Mouse (Mus musculus) CH12.LX (cell line): ENCODE data around the gene Atxn10. TPM values are rescaled to one million over a fixed set of nuclear protein-coding genes. Genes with fewer than 3 reads are reported as not detected.

Source experiments
- DNase-seq: peaks from one replicate; pipeline ENCODE4 v3.0.0-alpha.2; 2013; ENCODE audit errors: extremely low read depth
- H3K27ac ChIP-seq: 2 replicates; pipeline ENCODE4 v1.5.1; 2012; ENCODE audit warnings: low read depth, mild to moderate bottlenecking, control low read depth, moderate library complexity; ENCODE audit not compliant: insufficient read depth
- H3K27me3 ChIP-seq: replicated peaks from 2 replicates; pipeline ENCODE3; 2012; ENCODE audit warnings: inconsistent platforms
- H3K36me3 ChIP-seq, 2 experiments: replicated peaks in 1 of 2; 2 replicates each; pipeline versions ENCODE3 to v1.6.1; 2012; ENCODE audit warnings: inconsistent platforms in 1 of 2, low read length in 1 of 2, mild to moderate bottlenecking in 1 of 2, mixed read lengths in 1 of 2, moderate library complexity in 1 of 2; ENCODE audit not compliant: control insufficient read depth in 1 of 2, insufficient read depth in 1 of 2
- H3K4me1 ChIP-seq, 2 experiments: 2 replicates each; pipeline ENCODE4 v1.6.1; 2012; ENCODE audit warnings: inconsistent platforms in 1 of 2, moderate library complexity in 1 of 2; ENCODE audit not compliant: insufficient read depth in 2 of 2, control insufficient read depth in 1 of 2
- H3K4me2 ChIP-seq: 2 replicates; pipeline ENCODE4 v1.6.1; 2012; ENCODE audit warnings: low read depth, mild to moderate bottlenecking, control low read depth; ENCODE audit not compliant: poor library complexity, insufficient read depth, severe bottlenecking
- H3K4me3 ChIP-seq, 3 experiments: fragments of 150-350 bp in 1 of 3; sonication (generic) in 1 of 3; replicated peaks in 1 of 3; 2 replicates each; pipeline versions ENCODE3 to v1.5.1; 2011 to 2012; ENCODE audit warnings: low read depth in 2 of 3, low read length in 2 of 3, mild to moderate bottlenecking in 2 of 3, moderate library complexity in 2 of 3, control low read depth in 1 of 3, improper control_type of control experiment in 1 of 3, inconsistent platforms in 1 of 3, mixed read lengths in 1 of 3; ENCODE audit not compliant: poor library complexity in 1 of 3
- H3K79me2 ChIP-seq: replicated peaks from 2 replicates; pipeline ENCODE4 v1.6.1; 2012; ENCODE audit warnings: mild to moderate bottlenecking, moderate library complexity; ENCODE audit not compliant: control insufficient read depth, poor library complexity, insufficient read depth, severe bottlenecking; ENCODE audit errors: extremely low read depth
- H3K9ac ChIP-seq: 2 replicates; pipeline ENCODE4 v1.6.1; 2012; ENCODE audit warnings: low read depth, mild to moderate bottlenecking, control low read depth, moderate library complexity; ENCODE audit not compliant: insufficient read depth
- H3K9me3 ChIP-seq: replicated peaks from 2 replicates; pipeline ENCODE3; 2012; ENCODE audit warnings: low read length, inconsistent platforms, mixed read lengths
- BHLHE40 ChIP-seq: IDR thresholded peaks from 2 replicates; pipeline ENCODE4 v1.6.1; 2011; ENCODE audit warnings: mild to moderate bottlenecking, low read depth, low read length, improper control_type of control experiment
- CHD1 ChIP-seq: IDR thresholded peaks from 2 replicates; pipeline ENCODE4 v1.6.1; 2012; ENCODE audit warnings: low read depth, low read length, improper control_type of control experiment, inconsistent platforms
- IRF4 ChIP-seq: IDR thresholded peaks from 2 replicates; pipeline ENCODE4 v1.6.1; 2014; ENCODE audit warnings: low read depth, mild to moderate bottlenecking, inconsistent platforms, low read length, improper control_type of control experiment
- JUN ChIP-seq: IDR thresholded peaks from 2 replicates; pipeline ENCODE4 v1.6.1; 2011; ENCODE audit warnings: low read depth, mild to moderate bottlenecking, low read length, improper control_type of control experiment, moderate library complexity; ENCODE audit not compliant: insufficient read depth
- MAFK ChIP-seq: IDR thresholded peaks from 2 replicates; pipeline ENCODE4 v1.6.1; 2011; ENCODE audit warnings: low read length, improper control_type of control experiment; ENCODE audit not compliant: insufficient replicate concordance
- MAX ChIP-seq: IDR thresholded peaks from 2 replicates; pipeline ENCODE4 v1.6.1; 2011; ENCODE audit warnings: low read length, improper control_type of control experiment
- MAZ ChIP-seq: IDR thresholded peaks from 2 replicates; pipeline ENCODE4 v1.6.1; 2012; ENCODE audit warnings: low read depth, mild to moderate bottlenecking, inconsistent platforms, low read length, improper control_type of control experiment, moderate library complexity
- MYC ChIP-seq: IDR thresholded peaks from 2 replicates; pipeline ENCODE4 v1.6.1; 2011; ENCODE audit warnings: low read depth, mild to moderate bottlenecking, improper control_type of control experiment, low read length
- NELFE ChIP-seq: IDR thresholded peaks from 2 replicates; pipeline ENCODE4 v1.6.1; 2011; ENCODE audit warnings: low read depth, low read length, improper control_type of control experiment
- NRF1 ChIP-seq: IDR thresholded peaks from 2 replicates; pipeline ENCODE4 v1.6.1; 2014; ENCODE audit warnings: low read depth, mild to moderate bottlenecking, inconsistent platforms, low read length, improper control_type of control experiment, moderate library complexity
- PAX5 ChIP-seq: IDR thresholded peaks from 2 replicates; pipeline ENCODE4 v1.6.1; 2012; ENCODE audit warnings: low read length, inconsistent platforms, mixed read lengths
- POLR2A ChIP-seq: IDR thresholded peaks from 2 replicates; pipeline ENCODE4 v1.6.1; 2011; ENCODE audit warnings: low read depth, mild to moderate bottlenecking, improper control_type of control experiment, low read length
- POLR2AphosphoS2 ChIP-seq: IDR thresholded peaks from 2 replicates; pipeline ENCODE4 v1.6.1; 2011; ENCODE audit warnings: low read depth, low read length, improper control_type of control experiment
- RAD21 ChIP-seq: IDR thresholded peaks from 2 replicates; pipeline ENCODE4 v1.6.1; 2011; ENCODE audit warnings: low read depth, mild to moderate bottlenecking, low read length, improper control_type of control experiment, moderate library complexity
- RCOR1 ChIP-seq: conservative IDR thresholded peaks from 2 replicates; pipeline ENCODE4 v1.6.1; 2012; ENCODE audit warnings: low read depth, mild to moderate bottlenecking, inconsistent platforms, low read length, improper control_type of control experiment
- SIN3A ChIP-seq: IDR thresholded peaks from 2 replicates; pipeline ENCODE4 v1.6.1; 2012; ENCODE audit warnings: low read length, improper control_type of control experiment, inconsistent platforms
- SMC3 ChIP-seq: IDR thresholded peaks from 2 replicates; pipeline ENCODE4 v1.6.1; 2011; ENCODE audit warnings: low read depth, low read length, improper control_type of control experiment
- USF1 ChIP-seq: IDR thresholded peaks from 2 replicates; pipeline ENCODE4 v1.6.1; 2014; ENCODE audit warnings: low read depth, mild to moderate bottlenecking, inconsistent platforms, low read length, improper control_type of control experiment
- ZC3H11A ChIP-seq: IDR thresholded peaks from 2 replicates; pipeline ENCODE4 v1.6.1; 2012; ENCODE audit warnings: low read depth, mild to moderate bottlenecking, inconsistent platforms, low read length, improper control_type of control experiment
- ZKSCAN1 ChIP-seq: IDR thresholded peaks from 2 replicates; pipeline ENCODE4 v1.6.1; 2012; ENCODE audit warnings: low read depth, inconsistent platforms, low read length, improper control_type of control experiment, borderline replicate concordance
- ZMIZ1 ChIP-seq: IDR thresholded peaks from 2 replicates; pipeline ENCODE4 v1.6.1; 2012; ENCODE audit warnings: low read depth, mild to moderate bottlenecking, inconsistent platforms, low read length, improper control_type of control experiment
- dilution Hi-C: fragments of 300-500 bp; cut with MboI; formaldehyde crosslinking; loops from 2 replicates; pipeline ENCODE4 v1.14.3; 2020; ENCODE audit warnings: low sequenced_read_pairs; ENCODE audit not compliant: extremely low pct_unique_long_range_greater_than_20kb, extremely low pct_ligation_motif_present
- in situ Hi-C: fragments of 300-500 bp; cut with MboI; formaldehyde crosslinking; loops from 3 replicates; pipeline ENCODE4 v1.14.3; 2019; ENCODE audit warnings: low sequenced_read_pairs, low pct_ligation_motif_present, low pct_unique_long_range_greater_than_20kb, mixed read lengths
- polyA plus RNA-seq: library from polyadenylated mRNA; unstranded; fragments of >175 nt; gene quantifications from 2 replicates; pipeline ENCODE4 v1.2.1, GENCODE M21; 2012; ENCODE audit warnings: low read depth; ENCODE audit not compliant: insufficient read length
- total RNA-seq, 2 experiments: library from RNA; depleted of rRNA; stranded (reverse); fragments of 300-350 nt in 1 of 2; fragments of >200 nt in 1 of 2; gene quantifications; 2 replicates each; pipeline ENCODE4 v1.2.3; 2012 to 2014

Atxn10 gene
- total and polyA plus RNA-seq, 3 experiments: 81.7 to 151 (median 101) TPM

DNA sequence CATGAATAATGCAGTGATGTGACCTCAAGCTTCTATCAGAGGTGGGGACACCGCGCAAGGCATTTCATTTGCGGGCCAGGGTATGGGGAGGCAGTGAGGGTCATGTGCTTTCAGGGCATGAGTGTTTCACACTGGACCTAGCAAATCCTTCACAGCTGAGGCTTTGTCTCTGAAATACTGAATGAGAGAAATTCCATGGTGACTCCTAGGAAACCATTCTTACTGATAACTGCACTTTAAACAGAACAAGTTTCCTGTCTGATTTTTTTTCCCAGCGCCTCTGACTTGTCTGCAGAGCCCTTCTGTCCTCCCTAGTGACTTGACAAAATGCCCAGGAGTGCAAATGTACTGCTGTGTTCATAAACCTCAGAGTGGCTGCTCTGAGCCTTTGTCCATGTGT lies 125.5 kb downstream of the Atxn10 start:
- Histone ChIP-seq H3K4me3 (no peak overlapping the region), H3K27me3 (no peaks in the 10 kb centered on the region), H3K4me2 (no peak overlapping the region), H3K9me3 (no peaks in the 10 kb centered on the region), H3K79me2 (no peaks in the 10 kb centered on the region), H3K4me1 (0 out of 4 replicates have a peak, but pooled peaks cover 0 to 4% of the 10 kb centered on the region in 2 experiments), H3K36me3 (peaks cover 35 to 97% of the 10 kb centered on the region in 2 experiments), H3K9ac (no peak overlapping the region), H3K27ac (no peak overlapping the region)
- no peak for DNase-seq
- in situ Hi-C loops: no loop called here
- dilution Hi-C loops: no loop called here
- no peak for TF ChIP-seq BHLHE40
- no peak for TF ChIP-seq USF1
- no peak for TF ChIP-seq MYC
- TF ChIP-seq ZC3H11A: no peak
- TF ChIP-seq RCOR1: no peak
- no peak for TF ChIP-seq POLR2A
- no peak for TF ChIP-seq MAX
- no peak for TF ChIP-seq NRF1
- TF ChIP-seq SIN3A: no peak
- no peak for TF ChIP-seq MAZ
- TF ChIP-seq ZMIZ1: no peak
- TF ChIP-seq JUN: no peak
- no peak for TF ChIP-seq RAD21
- no peak for TF ChIP-seq ZKSCAN1
- TF ChIP-seq NELFE: no peak
- TF ChIP-seq IRF4: no peak
- no peak for TF ChIP-seq SMC3
- TF ChIP-seq POLR2AphosphoS2: no peak
- no peak for TF ChIP-seq MAFK
- no peak for TF ChIP-seq CHD1

DNA sequence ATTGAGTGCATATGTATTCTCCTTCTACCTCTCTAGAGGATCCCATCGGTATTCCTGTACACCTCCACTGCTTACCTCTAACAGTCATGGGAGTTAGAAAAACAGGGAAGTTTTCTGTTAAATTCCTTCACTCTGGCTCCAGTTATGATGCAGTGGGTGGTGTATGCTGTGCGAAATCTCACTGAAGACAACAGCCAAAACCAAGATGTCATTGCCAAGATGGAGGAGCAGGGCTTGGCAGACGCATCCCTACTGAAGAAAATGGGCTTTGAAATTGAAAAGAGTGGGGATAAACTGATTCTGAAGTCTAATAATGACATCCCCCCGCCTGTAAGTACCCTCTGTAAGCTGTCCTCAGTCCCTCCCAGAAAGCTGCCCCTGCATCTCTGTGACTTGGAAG lies 126.1 kb downstream of the Atxn10 start:
- Histone ChIP-seq H3K79me2 (no peaks in the 10 kb centered on the region), H3K4me2 (no peak overlapping the region), H3K9ac (no peak overlapping the region), H3K27ac (no peak overlapping the region), H3K9me3 (no peaks in the 10 kb centered on the region), H3K36me3 (peaks cover 33 to 97% of the 10 kb centered on the region in 2 experiments), H3K4me3 (no peak overlapping the region), H3K4me1 (0 out of 4 replicates have a peak, but pooled peaks cover 0 to 4% of the 10 kb centered on the region in 2 experiments), H3K27me3 (no peaks in the 10 kb centered on the region)
- DNase-seq: no peak
- dilution Hi-C loops: no loop called here
- TF ChIP-seq CHD1 (no peak), PAX5 (no peak), POLR2A (no peak)
- in situ Hi-C loops: no loop called here
